Mouse (Mus musculus) leukemia stem cell, adult 10-12 weeks (primary cell): ENCODE data around the gene Gm428. TPM values are rescaled to one million over a fixed set of nuclear protein-coding genes. Genes with fewer than 3 reads are reported as not detected.

Experiments used
- polyA plus RNA-seq: library from polyadenylated mRNA; stranded (reverse); fragments of >175 nt; gene quantifications from 2 replicates; pipeline ENCODE4 v1.2.3, GENCODE M21; 2012; ENCODE audit warnings: low replicate concordance

Gm428 gene
- polyA plus RNA-seq: not detected in 2 replicates

DNA sequence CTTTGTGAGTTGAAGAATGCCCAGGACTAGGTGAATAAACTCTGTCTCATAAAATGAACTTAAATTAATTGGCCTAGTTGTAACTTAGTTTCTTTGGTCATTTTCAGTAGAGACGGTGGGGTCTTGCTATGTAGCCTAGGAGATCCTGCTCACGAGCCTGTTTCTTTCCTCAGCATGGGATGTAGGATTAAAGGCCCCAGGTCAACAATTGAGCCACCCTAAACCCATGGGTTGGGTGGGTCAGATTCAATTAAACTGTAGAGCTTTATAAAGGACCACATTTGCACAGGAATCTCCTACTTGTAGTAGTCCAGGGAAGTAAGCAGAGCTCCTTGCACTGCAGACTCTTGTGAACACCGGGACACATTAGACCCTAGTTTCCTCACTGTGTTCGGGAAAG, at the start of gene Gm428:
TSS of gene Gm428 (plus strand) at position 301 of the 400 bp plus-strand sequence.

DNA sequence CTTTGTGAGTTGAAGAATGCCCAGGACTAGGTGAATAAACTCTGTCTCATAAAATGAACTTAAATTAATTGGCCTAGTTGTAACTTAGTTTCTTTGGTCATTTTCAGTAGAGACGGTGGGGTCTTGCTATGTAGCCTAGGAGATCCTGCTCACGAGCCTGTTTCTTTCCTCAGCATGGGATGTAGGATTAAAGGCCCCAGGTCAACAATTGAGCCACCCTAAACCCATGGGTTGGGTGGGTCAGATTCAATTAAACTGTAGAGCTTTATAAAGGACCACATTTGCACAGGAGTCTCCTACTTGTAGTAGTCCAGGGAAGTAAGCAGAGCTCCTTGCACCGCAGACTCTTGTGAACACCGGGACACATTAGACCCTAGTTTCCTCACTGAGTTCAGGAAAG, 45.5 kb upstream of the Gm428 start, which contains the start of gene Gm11236:
TSS of gene Gm11236 (plus strand) at position 301 of the 400 bp plus-strand sequence.

DNA sequence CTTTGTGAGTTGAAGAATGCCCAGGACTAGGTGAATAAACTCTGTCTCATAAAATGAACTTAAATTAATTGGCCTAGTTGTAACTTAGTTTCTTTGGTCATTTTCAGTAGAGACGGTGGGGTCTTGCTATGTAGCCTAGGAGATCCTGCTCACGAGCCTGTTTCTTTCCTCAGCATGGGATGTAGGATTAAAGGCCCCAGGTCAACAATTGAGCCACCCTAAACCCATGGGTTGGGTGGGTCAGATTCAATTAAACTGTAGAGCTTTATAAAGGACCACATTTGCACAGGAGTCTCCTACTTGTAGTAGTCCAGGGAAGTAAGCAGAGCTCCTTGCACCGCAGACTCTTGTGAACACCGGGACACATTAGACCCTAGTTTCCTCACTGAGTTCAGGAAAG, 15.3 kb upstream of the Gm428 start, which contains the start of gene Gm11239:
TSS of gene Gm11239 (plus strand) at position 301 of the 400 bp plus-strand sequence.

Other genes starting within 250 kb of the Gm428 start
- gene Gm11238, start 75.6 kb upstream of the Gm428 start, polyA plus RNA-seq: not detected in 2 replicates
- gene Gm11237, start 60.5 kb upstream of the Gm428 start, polyA plus RNA-seq: not detected in 2 replicates
- not detected in 2 replicates for gene Gm11236, start 45.4 kb upstream of the Gm428 start, polyA plus RNA-seq
- not detected in 2 replicates for gene Gm11239, start 15.2 kb upstream of the Gm428 start, polyA plus RNA-seq
- gene Rasef, start 107.5 kb downstream of the Gm428 start, polyA plus RNA-seq: 0.09 TPM in 1 of 2 replicates, not detected in the other
- not detected in 2 replicates for gene Gm11758, start 192.8 kb downstream of the Gm428 start, polyA plus RNA-seq
- gene Gm11757, start 207.6 kb downstream of the Gm428 start, polyA plus RNA-seq: not detected in 2 replicates
- not detected in 2 replicates for gene Gm13871, start 222.4 kb downstream of the Gm428 start, polyA plus RNA-seq
- gene Gm11756, start 237.2 kb downstream of the Gm428 start, polyA plus RNA-seq: not detected in 2 replicates